Mouse (Mus musculus): Measurements from ENCODE around the gene Nutm1.
"Not testable (repeated sequence)": the region's sequence is repeated elsewhere in the genome, so short reads cannot be mapped to it uniquely, and the experiment has no call there.

Gene Nutm1

DNA sequence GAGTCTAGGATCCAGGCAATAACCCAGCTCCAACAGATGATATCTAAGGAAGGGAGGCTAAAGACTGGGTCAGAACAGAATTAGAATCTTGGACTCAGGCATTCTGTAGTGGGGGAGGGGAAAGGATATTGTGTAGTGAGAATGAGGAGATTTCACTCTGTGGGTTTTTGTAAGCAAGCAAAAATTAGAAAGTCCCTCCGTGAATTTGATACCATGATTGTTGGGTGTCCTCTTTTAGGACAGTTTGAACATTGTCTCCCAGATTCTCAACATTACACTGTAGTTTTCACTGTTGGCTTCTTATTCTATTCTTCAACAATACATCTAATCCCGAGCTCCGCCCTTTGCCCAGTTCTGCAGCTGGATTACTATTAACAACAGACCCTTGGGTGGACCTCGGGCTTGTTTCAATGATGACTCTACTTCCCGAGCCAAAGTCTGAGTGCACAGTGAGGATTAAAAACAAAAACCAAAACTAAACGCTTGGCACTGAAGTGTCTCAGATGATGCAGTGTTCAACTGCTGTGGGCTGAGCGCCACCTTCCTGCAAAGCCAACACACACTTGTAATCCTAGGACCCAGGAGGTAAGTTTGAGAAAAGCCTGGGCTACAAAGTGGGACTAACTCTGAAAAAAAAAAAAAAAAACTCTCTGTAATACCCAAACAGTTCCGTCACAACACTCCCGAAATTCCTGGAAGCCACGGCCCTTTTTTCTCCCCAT, at the start of gene Nutm1:
TSS of gene Nutm1 (minus strand) at position 51 of the 722 bp plus-strand sequence.
- no peak for DNase-seq (ENCODE audit: low spot score in 2 of 2)

DNA sequence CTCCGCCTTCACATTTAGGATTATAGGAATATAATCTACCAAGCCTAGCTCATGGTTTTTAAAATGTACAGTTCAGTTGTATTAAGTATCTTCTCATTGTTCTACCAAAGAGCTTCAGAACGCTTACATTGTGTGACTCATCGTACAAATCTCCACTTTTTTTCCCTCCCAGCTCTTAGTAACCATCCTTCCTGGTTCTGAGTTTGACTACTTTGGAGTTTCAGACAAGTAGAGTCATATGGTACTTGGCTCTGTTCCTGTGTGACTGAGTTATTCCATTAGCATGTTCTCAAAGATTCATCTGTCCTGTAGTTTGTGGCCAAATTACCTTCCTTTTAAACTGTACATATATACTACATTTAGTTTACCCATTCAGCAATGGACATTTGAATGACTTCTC, 49.6 kb upstream of the Nutm1 start:
- no peak for DNase-seq (ENCODE audit: low spot score in 2 of 2)

DNA sequence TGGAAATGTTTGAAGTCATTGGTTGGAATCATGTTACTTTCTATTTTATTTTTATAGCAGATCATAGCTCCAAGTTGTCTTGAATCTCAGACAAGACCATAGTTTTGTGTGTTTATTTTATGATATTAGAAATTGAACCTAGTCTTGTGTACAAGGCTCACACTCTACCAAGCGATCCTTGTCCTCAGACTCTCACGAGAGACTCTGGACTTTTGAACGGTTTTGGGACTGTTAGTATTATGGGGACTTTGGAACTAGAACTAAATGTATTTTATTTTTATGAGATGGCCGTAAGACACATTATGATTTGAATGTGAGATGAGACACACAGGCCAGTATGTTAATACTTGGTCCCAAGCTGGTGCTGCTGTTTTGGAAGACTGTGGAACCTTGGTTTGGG, 39.1 kb upstream of the Nutm1 start:
- DNase-seq (ENCODE audit: low spot score in 2 of 2): no peak

DNA sequence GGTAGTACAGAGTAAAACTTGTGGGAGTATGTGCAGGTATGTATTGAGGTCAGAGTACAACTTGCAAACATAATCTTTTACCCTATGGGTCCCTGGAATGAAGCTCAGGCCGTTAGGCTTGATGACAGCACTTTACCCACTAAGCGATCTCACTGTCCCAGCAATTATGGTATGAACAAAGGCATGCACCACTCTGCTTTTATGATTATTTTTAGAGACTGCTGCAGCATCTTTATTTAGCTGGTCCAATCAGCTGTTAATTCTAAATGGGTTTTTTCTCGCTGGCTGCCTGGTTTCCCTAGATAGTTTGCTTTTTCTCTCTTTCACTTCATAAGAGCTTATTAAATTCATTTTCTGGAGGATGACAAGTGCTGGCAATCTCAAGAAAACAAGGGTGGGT, 37.1 kb upstream of the Nutm1 start:
- no peak for DNase-seq (ENCODE audit: low spot score in 2 of 2)

DNA sequence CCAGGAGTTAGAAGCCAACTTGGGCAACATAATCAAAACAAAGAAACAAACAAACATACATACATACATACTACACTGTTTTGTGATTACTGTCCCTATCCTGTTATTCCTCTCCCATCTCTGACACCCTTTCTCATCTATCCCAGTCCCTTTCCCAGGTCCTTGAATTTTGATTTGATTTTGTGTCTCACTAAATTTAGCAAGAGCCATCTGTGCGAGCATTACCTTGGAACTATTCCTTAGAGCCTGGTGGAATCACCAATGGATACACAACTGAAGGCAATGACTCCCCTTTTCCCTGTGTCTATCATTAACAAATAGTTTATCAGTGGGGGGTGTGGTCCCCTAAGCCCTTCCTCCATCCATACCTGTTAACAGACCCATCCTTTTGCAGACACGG, 33.7 kb upstream of the Nutm1 start:
- DNase-seq (ENCODE audit: low spot score in 2 of 2): no peak

DNA sequence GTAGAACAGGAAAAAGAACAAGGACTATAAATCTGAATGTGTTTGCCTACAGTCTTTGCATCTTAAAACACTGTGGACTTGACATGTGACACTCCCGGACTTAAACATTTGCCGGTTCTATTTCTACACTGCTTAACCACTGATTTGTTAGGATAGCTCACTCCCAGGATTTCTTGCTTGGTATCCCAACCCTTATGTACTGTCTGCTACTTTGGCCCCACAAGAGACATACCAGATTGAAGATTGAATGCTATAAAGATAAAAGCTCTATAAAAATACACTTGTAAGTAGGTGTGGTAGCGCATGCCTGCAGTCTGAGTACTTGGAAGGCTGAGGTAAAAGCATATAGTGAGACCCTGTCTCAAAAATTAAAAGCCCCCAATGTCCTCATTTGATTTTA, 30.4 kb upstream of the Nutm1 start:
- no peak for DNase-seq (ENCODE audit: low spot score in 2 of 2)

DNA sequence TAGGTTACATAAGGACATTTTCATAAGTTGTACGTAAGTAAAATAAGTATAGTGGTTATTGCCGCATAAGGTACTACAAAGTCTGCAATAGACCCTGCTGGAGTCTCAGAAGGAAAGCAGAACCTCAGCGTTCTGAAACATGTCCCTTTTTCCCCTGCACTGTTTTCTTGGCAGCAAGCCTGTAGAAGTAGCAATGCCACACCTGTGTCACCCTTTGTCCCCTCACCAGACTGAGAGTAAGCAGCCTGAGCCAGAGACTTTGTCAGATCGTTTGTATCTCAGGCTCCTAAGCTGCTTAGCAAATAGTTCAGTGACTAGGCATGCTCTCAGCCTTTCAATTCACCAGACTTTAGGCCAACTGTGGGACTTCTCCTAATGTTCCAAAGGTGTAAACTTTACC, 28.0 kb upstream of the Nutm1 start:
- DNase-seq (ENCODE audit: low spot score in 2 of 2): no peak

DNA sequence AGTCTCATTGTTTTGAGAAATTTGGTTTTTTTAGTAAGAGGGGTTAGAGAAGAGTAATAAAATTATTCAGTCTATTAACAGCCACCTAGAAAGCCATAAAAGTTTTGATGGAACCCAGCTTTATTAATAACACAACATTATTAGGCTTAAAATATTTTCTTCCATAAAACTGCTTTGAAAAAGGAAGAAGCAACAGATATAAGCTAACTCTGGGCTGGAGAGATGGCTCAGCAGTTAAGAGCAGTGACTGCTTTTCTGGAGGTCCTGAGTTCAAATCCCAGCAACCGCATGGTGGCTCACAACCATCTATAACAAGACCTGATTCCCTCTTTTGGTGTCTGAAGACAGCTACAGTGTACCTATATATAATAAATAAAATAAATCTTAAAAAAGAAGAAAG, 27.0 kb upstream of the Nutm1 start:
- DNase-seq (ENCODE audit: low spot score in 2 of 2): not testable (repeated sequence)

DNA sequence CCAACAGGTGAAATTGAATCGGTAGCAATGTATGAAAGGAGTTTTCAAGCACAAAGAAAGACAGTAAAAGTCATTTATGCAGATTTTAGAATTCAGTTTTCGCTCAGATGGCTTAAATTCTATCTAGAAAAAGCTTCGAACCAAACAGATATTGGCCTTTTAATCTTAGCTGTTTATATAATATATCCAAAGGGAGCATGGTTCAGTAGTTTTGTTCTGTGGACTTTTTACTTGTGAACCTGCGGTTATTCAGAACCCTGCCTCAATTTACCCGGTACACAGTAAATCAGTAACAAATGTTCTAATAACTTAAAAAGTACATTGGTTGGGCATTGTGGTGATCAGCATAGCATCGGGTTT, 25.9 kb upstream of the Nutm1 start:
- no peak for DNase-seq (ENCODE audit: low spot score in 2 of 2)

DNA sequence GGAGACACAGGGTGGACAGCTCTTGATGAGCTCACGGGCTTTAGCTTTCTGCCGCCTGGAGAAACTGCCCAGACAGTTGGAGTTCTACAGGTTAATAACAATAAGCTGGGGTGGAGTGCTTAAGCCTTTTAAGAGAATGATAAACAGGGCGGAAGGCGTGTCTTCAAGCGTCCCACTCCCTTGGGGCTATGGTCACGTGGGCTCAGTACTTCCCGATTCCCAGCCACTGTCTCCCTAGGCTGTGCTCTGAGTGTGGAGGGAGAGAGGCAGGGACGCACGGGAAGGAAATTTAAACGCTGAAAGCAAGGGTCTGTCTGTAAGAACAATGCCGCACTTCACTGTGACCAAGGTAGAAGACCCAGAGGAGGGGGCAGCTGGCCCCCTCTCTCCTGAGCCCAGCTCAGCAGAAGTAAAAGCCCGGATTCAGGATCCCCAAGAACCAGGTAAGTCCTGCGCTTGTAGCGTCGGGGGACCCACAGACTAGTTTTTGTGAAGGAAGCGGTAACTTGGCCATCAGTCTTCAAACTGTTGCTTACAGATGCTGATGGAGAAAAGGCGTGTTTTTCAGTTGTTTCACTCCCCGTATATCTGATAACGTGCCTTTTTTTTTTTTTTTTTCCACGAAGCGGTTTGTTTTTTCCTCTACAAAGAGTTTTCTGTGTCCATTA, 25.4 kb upstream of the Nutm1 start:
- no peak for DNase-seq (ENCODE audit: low spot score in 2 of 2)

DNA sequence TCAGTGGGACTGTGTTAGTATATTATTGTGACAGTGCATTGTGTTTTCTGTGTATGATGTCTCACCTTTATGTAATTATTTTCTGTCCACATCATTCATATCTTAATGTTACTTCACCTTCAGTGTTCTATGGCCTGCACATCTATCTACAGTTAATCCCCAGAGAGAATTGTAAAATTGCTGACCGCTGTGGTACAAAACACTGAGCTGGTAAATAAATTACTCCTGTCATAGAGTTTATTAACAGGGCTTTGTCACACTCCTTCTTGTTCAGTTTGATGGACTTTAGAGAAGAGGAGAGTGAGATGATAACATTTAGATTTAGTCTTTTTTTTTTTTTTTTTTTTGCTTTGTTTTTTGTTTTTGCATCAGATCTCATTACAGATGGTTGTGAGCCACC, 23.8 kb upstream of the Nutm1 start:
- DNase-seq (ENCODE audit: low spot score in 2 of 2): no peak

DNA sequence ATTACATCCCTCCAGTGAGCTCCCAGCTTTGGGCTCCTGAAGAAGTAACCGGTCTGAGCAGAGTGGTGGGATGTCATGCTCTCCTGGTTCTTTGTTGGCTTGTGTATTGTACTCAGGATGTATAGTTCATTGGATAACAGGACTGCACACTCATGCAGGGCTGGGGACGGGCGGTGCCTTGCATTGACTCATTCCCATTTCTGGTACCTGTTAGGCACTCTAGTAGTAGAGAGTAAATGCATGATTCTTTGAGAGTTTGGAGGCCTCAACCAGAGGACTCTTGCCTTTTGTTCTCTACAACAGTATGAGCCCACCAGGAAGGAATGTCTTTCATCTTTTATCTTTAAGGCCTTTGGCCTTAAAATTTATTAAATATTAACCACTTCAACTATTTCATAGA, 17.8 kb upstream of the Nutm1 start:
- no peak for DNase-seq (ENCODE audit: low spot score in 2 of 2)

DNA sequence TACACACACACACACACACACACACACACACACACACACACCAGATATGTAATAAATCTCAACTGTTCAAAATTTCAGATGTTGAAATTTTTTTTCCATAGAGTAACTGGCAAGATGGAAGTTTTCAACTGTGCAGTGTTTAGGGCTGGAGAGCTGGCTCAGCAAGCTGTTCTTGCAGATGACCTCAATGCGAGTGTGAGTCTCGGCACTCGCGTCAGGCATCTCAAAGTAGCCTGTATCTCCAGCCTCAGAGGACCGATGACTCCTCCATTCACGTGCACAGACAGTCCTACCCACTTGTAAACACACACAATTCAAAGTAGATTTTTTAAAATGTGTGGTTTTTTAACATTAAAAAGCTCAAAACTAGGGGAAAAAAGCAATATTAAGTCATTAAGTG, 14.4 kb upstream of the Nutm1 start:
- DNase-seq (ENCODE audit: low spot score in 2 of 2): no peak

DNA sequence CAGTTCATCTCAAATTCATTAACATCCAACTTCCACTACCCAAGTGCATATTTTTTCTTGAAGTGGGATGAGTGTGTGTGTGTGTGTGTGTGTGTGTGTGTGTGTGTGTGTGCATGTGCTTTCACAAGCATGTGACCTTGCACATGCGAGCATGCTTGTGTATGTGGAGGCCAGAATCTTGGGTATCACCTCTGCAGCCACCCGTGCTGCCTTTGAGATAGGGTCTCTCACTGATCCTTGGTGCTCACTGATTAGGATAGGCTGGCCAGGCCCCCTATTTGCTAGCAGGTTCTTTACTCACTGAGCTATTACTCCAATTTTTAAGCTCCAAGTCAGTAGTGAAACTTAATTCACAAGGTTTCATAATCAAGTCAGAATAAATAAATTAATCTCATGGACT, 13.8 kb upstream of the Nutm1 start:
- DNase-seq (ENCODE audit: low spot score in 2 of 2): no peak

DNA sequence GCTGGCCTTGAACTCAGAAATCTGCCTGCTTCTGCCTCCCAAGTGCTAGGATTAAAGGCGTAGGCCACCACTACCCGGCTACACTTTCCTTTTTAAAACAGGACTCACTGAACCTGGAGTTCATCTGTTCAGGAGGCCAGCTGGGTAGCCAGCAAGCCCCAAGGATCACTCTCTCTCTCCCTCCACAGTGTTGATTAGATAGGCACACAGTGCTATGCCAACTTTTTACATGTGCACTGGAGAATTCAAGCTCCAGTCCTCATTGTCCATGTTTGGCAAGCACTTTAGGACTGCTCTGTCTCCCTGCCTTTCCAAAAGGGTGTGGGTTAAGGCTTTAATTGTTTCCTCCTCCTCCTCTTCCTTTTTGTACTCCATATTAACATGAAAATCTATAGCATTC, 10.9 kb upstream of the Nutm1 start:
- DNase-seq (ENCODE audit: low spot score in 2 of 2): no peak

DNA sequence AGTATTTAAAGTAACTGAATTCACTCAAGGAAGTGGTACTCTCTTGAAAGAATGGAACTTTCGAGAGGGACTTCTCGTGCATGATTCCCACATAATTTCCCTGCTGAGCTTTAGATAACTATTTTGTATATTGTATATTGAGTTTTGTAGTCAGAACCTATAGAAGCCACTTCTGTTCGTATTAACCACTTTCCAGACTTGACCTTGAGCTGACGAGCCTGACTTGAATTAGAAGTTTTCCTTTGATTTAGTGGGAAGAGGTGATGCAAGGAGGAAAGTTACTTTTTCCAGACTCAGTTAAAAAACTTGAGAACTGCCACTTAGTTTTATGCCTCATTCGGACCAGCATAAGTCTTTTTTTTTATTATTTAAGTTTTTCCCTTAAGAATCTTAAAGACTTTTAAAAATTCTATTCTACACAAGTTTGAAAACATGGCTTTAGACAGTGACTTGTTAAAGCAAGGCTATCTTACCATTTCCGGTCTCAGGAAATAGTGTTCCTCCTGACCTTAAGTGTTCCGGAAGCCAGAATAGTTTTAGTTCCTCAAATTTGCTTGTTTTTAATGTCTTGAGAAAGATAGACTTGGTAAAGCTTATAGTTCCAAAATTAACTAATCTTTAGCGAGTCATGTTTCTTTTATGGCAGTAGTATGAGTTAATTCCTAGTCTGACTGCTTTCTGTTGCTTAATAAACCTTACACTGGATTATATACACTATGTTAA, 8.6 kb upstream of the Nutm1 start:
- no peak for DNase-seq (ENCODE audit: low spot score in 2 of 2)

DNA sequence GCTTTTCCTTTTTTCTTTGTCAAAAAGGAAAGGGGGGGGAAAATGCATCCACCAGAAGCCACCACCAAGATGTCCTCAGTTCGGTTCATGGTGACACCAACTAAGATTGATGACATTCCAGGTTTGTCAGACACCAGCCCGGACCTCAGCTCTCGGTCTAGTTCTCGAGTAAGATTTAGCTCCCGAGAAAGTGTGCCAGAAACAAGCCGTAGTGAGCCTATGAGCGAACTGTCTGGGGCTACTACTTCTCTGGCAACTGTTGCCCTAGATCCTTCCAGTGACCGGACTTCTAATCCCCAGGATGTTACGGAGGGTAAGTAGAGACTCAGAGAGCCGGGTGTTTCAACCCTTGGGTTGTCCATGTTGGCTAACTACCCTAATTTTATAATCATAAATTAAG, 7.7 kb upstream of the Nutm1 start:
- DNase-seq (ENCODE audit: low spot score in 2 of 2): no peak

DNA sequence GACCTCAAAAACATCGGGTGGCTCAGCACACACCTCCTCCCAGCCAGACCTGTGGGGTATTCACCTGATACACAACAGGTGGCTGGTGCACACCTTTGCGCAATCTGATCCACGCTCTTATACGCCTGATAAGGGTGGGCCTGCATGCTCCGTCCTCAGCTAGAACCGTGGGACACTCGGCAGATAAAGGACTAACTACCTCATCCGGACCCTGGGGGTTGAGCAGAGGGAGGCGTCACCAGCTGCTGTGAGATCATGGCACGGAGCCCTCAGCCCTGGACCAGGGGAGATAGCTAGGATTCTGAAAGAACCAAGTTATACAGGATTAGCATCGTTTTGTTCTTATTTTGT, 7.1 kb upstream of the Nutm1 start, which contains the start of gene Gm21985:
TSS of gene Gm21985 (plus strand) at position 73 of the 351 bp plus-strand sequence.
- peak in 1 of 2 experiments; percentile 35 for DNase-seq (ENCODE audit: low spot score in 2 of 2)

DNA sequence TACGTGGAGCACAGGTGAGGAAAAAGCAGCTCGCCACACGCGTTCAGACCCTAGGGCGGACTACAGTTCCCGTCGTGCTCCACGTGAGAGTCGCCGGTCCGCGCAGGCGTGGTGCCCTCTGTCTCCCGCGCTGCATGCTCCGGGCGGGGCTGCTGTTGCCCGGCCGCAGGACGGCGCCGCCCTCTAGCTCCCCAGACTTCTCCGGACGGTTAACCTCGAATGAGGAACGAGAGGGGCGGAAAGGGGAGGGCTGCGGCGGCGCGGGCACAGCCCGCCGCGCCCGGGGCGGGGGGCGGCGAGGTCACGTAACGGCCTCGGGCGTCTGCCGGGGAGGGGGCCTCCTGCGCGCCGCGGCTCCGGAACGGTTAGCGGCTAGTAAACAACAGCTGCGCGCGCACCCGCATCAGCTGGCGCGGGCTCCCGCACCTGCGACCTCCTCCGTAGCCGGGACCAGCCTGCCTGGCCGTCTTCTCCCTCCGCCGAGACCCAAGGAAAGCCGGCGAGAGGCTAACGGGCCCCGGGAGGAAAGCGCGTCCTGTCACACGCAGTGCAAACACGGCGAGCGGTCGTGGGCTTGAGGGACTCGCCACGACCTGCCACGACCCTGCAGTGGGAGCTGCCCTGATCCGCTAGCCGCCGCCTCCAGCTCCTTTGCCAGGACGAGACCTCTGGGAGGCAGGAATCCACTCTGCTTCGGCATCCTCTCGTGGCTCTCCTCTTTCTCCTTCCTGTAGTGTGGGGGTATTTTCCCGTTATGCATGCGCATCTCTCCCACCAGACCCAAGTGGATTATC, 6.6 kb upstream of the Nutm1 start, which contains the start of gene Slc12a6:
TSS of gene Slc12a6 (plus strand) at position 378 of the 794 bp plus-strand sequence.
- DNase-seq (ENCODE audit: low spot score in 2 of 2): peak; percentile 81 to 87

DNA sequence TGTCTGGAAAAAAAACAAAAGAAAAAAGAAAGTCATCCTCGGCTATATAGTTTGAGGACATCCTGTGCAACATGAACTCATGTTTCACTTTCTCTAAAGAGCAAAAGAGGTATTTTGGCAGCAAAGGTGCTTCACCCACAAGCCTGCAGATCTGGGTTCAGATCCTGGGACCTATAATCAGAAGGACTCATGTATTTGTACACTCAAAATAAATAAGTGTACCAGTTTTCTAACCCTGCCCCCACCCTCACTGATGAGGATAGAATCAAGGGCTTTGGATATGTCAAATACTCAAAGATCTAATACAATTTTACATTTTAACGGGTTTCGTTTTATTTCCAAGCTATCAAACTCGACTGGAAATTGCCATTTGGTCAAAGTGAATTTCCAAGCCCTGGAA, 5.3 kb upstream of the Nutm1 start:
- DNase-seq (ENCODE audit: low spot score in 2 of 2): no peak

DNA sequence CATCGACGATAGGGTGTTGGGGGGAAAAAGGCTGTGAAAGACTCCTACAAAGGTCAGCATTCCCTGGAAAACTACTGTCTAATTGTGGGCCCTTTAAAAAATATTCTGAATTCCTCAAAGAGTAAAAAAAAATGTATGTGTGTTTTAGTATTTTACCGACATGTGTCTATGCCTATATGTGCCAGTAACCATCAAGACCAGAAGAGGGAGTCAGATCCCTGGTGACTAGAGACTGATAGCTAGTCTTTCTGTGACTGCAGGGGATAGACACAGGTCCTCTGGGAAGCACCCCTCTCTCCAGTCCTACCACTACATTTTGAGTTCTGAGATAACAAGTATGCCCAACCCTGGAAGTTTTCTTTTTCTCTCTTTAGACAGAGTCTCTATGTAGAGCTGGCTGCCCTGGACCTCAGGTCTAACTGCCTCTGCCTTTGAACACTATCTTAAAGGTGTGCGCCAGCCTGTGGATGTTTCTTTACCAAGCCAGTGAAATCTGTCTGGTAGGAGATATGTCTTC, 3.7 kb upstream of the Nutm1 start:
- DNase-seq (ENCODE audit: low spot score in 2 of 2): no peak
